Mouse (Mus musculus): Measurements from ENCODE around the gene Cdk7.
"Not testable (repeated sequence)": the region's sequence is repeated elsewhere in the genome, so short reads cannot be mapped to it uniquely, and the experiment has no call there.

Cdk7 gene

GRCm38 (mm10) chr13:100730861-100731176 is at the start of gene Cdk7:
TSS of gene Cdk7 (minus strand) at chr13:100730939.
- in situ Hi-C loops (cut with MseI, MboI): no loop called here

DNA sequence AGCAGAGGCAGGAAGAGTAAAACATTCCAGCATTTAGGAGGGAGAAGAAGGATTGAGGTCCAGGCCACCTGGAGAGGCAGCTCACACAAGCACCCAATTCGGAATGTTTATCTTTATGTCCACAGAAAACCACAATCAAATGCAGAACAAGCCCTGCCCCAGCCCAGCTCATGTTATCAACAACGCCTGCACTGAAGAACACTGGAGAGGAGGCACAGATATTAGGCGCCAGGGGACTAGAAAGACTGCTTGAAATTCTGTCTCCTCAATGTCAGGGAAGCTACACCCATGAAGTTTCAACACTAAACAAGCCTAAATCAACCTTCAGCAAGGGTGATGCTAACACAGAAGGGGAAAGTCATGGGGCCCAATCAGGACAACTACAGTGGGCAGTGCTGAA is 46.8 kb upstream of the Cdk7 start:
- in situ Hi-C loops (cut with MseI, MboI): no loop called here

DNA sequence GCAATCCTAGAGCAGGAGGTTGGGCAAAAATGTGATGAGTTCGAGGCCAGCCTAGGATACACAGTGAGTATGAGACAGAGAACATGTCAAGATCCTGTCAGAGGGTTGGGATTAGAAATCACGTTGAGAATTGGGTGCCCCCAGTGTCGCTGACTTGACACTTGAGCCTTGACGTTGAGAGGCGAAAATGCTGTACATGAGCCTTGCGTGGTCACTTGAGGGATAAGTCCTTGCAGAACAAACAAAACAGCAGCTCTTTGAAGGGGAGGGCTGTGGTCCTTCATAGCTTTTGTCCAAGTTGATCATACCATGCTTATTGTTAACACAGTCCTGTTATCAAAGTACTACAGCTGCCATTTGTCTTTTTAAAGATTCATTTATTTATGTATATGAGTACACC is 46.0 kb upstream of the Cdk7 start:
- in situ Hi-C loops (cut with MseI, MboI): no loop called here

DNA sequence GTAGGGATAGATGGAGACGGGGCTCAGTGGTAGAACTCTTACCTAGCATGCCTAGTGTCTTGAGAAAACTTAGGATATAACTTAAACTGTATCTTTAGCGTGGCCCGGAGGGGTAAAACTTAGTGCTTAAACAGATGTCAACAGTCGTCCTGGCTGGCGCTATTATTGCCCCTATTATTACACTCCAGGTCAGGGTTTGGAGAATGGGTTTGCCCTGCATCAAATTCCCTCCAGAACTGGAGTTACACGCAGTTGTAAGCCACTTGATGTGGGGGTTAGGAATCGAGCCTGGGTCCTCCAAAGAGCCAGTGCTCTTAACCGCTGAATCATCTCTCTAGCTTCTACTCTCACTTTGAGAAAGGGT is 45.3 kb upstream of the Cdk7 start:
- in situ Hi-C loops (cut with MseI, MboI): no loop called here

GRCm38 (mm10) chr13:100775252-100776055 is 44.7 kb upstream of the Cdk7 start, which contains the start of gene Cenph:
TSS of gene Cenph (minus strand) at chr13:100775899.
- in situ Hi-C loops (cut with MseI, MboI): no loop called here

GRCm38 (mm10) chr13:100774704-100775103 is 44.0 kb upstream of the Cdk7 start:
- in situ Hi-C loops (cut with MseI, MboI): no loop called here

DNA sequence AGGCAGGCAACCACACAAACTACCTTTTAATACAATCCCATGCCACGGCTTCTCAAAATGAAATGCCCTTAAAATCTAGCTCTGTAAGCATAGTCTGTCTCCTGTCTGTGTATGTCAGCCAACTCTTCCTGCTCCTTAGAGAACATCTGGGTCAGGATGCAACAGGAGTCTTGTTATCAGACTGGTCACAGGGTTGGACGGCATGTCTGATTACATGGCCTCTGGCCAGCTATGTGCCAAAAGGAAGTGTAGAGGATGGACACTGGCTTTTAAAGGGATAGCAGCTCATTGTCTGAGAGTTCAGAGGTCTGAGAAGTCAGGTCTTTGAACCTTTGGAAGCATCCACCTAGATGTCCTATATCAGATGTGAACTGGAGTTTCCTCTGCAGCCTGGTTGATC is 24.6 kb upstream of the Cdk7 start:
- in situ Hi-C loops (cut with MseI, MboI): no loop called here

DNA sequence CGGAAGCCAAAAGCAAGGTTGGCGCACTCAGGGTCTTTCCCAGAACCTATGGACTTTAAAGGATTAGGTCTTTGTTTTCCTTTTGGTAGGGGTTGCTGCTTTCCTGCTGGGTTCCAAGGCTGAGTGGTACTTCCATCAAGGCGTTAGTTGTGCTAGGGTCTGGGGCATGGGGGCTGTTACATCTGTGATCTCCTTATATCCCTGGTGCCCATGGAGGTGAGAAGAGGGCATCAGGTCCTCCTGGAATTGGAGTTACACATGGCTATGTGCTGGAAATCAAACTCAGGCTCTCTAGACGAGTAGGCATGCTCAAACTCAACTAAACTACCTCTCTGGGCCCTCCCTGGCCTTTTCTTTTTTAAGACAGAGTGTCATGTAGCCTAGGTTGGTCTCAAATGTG is 23.4 kb upstream of the Cdk7 start:
- in situ Hi-C loops (cut with MseI, MboI): no loop called here

- in situ Hi-C loops (cut with MseI, MboI): no loop called here
Measured at GRCm38 (mm10) chr13:100753011-100753410, 22.3 kb upstream of the Cdk7 start.

DNA sequence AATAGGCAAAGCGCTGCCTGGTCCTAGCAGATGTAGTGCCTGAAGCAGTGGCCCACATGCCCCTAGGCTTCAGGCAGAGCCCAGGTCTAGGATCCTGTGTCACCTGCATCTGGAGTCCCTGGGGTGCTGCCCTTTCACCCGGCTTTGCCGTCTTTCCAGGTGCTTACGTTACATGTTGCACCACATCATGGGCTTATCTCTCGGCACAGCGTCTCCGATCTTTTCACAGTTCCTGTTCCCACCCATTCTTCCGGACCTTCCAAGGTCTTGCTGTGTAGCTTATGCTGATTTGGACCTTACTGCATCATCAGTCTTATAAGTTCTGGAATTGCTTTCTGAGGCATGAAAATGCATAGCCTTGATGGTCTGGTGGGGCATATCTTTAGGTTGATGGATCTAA is 21.8 kb upstream of the Cdk7 start:
- in situ Hi-C loops (cut with MseI, MboI): no loop called here

DNA sequence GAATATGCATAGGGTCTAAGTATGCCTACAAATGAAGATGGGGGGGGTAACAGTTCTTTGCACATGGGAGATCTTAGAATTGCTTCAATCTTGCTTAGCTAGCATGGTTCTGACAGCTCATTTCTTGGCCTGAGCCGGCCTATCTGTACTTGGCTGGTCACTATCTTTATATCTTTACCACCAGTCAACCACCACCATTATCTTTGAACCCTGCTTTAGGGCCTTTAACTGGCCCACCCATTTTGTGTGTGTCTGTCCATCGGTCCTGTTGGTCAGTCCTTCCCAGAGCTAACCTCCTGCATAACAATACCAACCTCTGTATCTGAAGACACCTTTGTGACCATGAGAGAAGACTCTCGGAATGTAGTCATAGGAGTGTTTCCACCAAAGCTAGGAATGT is 20.7 kb upstream of the Cdk7 start:
- in situ Hi-C loops (cut with MseI, MboI): no loop called here

DNA sequence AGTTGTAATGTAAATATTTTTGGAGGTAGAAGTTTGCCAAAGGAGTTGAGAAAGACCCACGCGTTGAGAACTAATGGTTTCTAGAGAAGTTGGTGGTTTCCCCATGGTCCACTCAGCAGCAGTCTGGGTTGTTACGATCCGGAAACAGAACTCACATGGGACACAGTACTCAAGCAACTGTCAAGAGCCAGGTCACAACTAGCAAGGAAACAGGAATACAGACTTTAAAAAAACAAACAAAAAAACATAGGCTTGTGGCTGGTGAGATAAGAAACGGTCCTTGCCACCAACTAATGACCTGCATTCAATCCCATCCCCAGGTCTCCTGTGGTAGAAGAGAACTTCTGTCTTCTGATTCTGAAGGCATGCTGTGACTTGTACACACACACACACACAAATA is 20.1 kb upstream of the Cdk7 start:
- in situ Hi-C loops (cut with MseI, MboI): no loop called here

DNA sequence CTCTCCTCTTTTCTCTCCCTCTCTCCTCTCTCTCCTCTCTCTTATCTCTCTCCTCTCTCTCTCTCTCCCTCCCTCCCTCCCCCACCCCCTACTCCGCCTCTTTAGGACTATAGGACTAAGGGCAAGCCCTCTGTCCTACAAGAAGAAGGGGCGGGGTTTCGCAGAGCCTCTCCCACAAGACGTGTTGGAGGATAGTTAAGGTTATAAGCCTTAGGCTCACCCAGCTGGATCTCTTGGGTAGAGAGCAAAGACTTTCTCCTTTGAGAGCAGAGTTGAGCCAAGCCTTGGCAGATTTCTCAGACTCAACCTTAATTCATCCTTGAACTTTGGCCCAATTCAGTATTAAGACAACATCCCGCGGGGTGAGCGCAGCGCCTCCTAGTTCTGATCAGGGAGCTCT is 17.9 kb upstream of the Cdk7 start:
- in situ Hi-C loops (cut with MseI, MboI): no loop called here

DNA sequence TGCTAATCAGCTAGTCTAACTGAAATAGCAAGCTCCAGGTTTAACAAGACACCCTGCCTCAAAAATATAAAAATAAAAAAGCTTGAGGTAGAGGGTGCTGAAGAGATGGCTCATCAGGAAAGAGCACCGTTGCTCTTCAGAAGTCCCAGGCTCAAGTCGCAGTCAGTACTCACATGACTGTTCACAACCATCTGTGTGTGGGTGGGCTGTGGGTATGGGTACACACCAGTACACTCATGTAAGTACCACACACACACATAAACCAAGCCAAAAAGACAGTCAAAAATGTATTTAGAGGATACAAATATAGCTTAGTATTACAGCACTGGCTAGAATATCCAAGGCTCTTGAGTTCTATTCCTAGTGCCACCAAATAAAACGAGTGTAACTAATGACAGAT is 15.4 kb upstream of the Cdk7 start:
- in situ Hi-C loops (cut with MseI, MboI): no loop called here

DNA sequence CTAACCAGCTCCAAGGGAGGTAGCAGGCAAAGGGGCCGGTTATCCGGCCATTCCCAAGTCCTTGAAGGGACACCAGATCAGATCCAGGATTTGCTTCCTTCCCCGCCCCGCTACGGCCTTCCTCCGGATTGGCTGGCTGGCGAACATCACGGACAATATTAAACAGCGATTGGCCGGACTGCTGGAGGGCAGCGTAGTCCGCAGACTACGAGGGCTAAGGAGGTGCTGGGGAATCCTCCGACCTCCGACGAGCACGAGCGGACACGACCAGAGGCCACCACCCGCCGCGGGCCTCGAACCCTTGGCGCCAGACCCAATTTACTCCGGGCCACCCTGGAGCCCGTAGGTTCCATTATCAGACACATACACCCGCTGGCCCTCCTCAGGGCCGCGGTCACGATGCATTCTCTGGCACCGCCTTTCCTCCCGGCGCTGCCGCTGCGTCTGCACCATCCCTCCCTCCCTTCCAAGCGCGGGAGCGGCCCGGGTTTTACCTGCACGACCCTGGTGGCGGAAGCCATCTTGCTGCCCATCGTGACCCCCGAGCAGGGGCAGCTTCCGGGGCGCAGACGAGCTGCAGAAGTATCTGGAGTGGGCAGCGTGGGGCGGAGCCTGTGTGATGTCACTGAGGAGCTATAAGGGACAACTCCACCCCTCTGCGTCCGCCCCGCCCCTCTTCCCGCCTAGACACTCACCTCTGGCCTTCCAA is 13.5 kb upstream of the Cdk7 start, which contains the start of gene Mrps36:
TSS of gene Mrps36 (minus strand) at position 624 of the 709 bp plus-strand sequence.
- in situ Hi-C loops (cut with MseI, MboI): no loop called here

DNA sequence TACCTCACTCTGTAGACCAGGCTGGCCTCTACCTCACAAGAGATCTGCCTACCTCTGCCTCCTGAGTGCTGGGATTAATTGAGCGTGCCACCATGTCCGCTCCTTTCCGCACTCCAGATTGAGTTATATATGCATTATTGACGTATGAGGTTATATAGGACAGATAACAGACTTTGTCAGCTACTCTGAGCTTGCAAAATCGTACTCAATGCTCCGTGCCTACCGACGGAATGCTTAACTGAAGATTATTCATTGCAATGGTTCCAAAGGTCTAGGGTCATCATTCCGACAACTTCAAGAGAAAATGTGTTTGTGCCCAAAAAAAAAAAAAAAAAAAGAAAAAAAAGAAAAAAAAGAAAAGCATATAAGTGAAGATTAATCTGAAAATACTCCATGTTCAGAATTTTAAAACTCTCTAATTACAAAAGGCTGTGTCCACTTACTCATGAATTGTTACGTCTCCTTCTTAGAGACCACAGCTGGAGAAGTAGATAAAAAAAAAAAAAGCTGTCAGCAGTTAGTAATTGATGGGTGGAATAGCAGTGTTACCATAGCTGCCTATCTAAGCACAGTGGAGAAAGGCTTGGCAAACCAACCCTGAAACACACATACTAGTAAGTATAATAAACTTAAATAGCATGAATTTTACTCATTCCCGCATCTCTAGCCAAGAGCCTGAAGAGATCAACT is 12.8 kb upstream of the Cdk7 start:
- in situ Hi-C loops (cut with MseI, MboI): no loop called here

GRCm38 (mm10) chr13:100742831-100743230 is 12.1 kb upstream of the Cdk7 start:
- in situ Hi-C loops (cut with MseI, MboI): no loop called here

DNA sequence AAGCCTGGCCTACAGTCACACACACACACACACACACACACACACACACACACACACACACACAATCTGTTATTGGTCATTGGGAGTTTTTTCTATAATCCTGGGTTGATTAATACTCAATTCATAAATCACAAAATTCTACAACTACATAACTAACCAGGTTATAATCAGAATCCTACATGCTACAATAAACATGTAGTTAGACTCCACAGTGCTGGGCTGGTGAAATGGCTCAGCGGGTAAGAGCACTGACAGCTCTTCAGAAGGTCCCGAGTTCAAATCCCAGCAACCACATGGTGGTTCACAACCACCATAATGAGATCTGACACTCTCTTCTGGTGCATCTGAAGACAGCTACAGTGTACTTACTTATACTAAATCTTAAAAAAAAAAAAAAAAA is 2.0 kb upstream of the Cdk7 start:
- in situ Hi-C loops (cut with MseI, MboI): no loop called here

DNA sequence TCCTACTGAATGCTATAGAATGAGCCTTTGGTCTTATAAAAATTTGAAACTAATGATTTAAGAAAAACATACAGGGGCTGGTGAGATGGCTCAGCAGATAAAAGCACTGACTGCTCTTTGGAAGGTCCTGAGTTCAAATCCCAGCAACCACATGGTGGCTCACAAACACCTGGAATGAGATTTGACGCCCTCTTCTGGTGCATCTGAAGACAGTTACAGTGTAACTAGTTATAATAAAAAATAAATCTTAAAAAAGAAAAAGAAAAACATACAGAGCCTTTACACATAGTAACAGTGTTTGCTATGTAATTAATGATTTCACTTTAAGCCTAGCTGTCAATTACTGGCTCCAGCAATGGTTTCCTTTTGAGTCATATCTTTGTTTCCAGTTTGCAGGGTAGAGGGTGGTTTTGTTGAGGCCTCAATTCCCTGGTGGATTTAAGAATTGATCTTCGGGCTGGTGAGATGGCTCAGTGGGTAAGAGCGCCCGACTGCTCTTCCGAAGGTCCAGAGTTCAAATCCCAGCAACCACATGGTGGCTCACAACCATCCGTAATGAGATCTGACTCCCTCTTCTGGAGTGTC is 815 bp upstream of the Cdk7 start:
- in situ Hi-C loops (cut with MseI, MboI): not testable (repeated sequence)

GRCm38 (mm10) chr13:100730153-100730860 is 432 bp downstream of the Cdk7 start:
- in situ Hi-C loops (cut with MseI, MboI): no loop called here

GRCm38 (mm10) chr13:100728530-100728929 is 2.2 kb downstream of the Cdk7 start:
- in situ Hi-C loops (cut with MseI, MboI): not testable (repeated sequence)

DNA sequence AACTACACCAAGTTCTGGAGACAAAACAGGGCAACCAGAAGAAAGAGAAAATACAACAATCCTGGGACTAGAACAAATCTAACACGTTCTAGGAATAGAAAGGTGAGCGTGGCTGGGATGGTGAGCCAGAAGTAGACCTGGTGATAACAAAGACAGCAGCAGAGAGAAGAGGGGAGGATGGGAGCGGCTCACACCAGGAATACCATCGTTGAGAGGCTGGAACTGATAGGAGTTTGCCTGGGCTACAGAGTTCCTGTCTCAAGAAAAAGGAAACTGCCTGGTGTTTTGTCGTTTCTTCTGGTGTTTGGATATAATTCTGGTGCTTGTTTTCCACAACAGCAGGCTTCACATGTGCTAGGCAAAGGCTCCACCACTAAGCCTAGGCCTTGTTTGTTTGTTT is 2.7 kb downstream of the Cdk7 start:
- in situ Hi-C loops (cut with MseI, MboI): no loop called here
